Mouse (Mus musculus) R1 (cell line): ENCODE measurements around the gene Gpr142.

Experiments
- DNase-seq: peaks from one replicate; pipeline ENCODE4 v3.0.0-alpha.2; 2018; ENCODE audit warnings: low read depth, low spot score

The Gpr142 gene

DNA sequence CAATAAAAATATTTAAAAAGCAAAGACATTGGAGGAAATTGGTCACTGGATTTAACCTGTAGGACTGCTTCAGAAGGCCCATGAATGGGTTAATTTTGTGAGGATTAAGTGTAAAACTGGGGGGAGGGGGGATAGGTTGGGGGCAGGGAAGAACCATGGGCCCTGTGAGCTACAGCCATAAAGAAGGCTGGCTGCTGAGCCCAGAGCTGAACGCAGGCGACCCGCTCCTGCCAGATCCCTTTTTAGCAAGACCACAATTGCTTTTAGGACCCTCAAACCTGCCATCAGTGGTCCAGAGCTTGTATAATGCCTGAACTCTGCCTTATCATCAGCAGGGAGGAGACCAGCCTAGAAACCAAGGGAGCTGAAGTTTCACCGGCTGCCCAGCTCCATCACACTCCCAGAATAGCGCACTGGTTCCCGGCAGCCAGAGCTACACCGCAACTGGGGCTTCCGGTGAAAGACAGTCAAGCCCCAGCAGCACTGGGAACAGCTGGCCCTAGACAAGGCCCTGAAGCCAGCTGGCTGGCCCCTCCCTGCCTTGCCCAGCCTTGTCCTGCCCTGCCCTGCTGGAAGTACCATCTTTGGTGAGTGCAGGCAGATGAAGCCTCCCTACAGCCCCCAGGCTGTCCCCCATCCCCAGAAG is 45.2 kb downstream of the Gpr142 start:
- DNase-seq, result no peak

DNA sequence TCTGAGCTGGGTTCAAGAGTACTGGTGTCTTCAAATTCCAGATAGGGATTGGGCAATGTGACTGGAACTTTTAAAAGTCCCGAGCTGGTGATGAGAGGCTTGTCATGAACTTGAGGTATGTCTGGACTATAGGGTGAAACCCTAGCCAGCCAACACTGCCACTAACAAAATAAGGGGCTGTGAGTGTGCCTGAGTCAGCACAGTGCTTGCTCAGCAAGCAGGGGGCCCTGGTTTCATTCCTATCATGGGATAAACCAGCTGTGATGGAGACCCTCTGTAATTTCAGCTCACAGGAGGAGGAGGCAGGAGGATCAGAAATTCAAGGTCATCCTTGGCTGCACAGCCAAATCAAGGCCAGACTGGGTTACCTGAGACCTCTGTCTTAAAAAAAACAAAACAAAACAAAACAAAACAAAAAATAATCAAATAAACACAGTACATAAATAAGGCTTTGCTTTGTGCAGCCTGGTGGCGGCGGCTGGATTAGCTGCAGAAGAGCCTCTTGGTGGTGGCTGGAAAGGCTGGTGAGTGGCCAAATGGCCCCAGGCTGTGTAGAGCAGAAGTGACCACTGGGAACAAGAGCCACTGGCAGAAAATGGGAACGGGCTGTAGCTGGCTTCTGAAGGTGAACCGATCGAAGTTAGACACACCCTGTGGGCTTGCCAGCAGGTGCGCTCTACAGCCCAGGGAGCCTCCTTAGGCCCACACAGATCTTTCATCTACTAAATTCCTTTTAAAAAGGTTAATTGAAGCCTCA is 45.9 kb downstream of the Gpr142 start:
- no peak for DNase-seq

DNA sequence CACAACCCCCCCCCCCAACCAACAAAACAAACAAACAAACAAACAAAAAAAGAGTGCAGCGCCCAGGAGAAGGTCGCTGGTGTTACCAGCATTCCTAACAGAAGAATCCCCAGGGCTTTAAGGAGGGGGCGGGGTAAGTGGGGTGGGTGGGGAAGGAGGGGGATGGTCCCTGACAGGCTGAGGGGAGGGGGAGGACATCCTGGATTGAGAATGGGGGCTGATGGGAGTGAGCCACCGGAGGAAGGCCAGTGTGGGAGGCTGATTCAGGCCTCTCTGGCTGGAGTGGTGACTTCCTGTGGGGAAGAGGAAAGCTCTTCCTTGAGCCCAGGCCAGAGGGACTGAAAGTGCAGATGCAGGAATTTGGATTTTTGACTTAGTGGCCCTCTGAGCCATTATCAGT is 47.6 kb downstream of the Gpr142 start:
- peak; percentile 82 for DNase-seq

DNA sequence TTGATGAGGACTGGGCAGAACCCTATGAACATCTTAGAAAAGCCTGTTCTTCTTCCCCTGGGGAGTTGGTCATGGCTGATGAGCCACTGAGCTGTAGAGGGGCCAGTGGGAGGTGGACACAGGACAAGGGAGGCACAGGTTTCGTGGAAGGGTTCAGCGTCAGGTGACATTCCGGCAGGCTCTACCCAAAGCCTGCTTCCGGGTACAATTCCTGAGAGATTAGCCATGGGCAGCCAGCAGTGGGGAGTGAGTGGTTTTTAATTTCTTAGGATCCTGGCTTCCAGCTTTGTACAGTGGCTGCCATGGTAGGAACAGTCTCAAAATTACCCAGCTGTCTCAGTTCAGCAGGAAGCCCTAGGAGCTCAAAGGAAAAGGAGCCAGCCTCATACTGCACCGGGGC is 48.3 kb downstream of the Gpr142 start:
- no peak for DNase-seq

DNA sequence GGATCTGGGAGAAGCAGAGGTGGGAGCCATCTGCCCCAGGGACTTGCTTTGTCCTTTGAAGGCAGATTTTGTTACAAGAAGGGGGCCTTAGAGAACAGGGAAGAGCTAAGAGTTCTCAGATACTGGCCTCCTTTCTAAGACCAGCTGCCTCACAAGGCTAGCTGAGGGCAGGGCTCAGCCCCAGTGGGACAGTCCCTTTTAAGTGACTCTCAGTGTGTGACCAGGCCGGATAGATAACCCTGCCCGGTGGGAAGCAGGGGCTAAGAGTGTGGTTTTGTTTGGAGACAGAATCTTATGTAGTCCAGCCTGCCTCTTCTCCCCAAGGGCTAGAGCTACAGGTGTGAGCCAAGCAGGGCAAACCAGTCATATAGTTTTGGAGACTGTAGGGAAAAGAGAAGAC is 50.8 kb downstream of the Gpr142 start:
- DNase-seq, result no peak

GRCm38 (mm10) chr11:114850066-114850451 is 51.3 kb downstream of the Gpr142 start:
- no peak for DNase-seq

DNA sequence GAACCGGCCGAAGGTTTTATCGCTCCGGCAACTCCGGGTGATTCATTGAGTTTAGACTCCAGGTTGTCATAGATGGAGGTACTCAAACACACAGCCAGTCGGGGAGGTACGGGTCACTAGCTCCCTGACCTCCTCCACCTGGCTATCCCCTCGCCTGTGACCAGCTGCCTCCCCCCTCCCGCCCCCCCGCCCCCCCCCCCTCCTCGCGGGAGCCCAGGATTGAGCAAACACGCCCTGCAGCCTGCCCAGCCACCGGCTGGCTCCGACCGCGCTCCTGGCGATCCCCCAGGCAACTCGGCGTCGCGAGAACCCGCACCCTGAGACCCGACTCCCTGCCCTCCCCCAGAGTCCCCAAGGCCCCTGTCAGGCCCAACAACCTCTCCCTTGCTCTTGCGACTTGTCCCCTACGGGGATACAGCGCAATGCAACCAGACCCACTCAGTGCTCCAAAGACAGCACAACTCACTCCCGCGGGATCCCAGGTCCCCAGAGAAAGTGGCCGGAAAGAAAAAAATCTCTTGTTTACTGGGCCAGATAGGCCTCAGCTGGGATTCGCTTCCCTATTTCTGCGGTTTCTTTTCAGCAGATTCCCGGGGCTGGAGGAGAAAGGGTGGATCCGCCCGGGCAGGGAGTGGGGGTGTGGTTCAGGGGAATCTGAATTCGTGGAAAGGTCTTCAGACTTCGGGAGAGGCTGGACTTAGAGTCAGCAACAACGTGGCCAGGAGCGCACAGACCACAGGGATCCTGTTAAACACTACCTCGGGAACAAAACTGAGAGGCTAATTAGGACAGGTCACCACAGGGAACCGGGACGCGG is 51.9 kb downstream of the Gpr142 start, which contains the start of gene Gprc5c:
Gprc5c (plus strand) TSS at position 701 of the 817 bp plus-strand sequence.
- peak; percentile 75 for DNase-seq

GRCm38 (mm10) chr11:114851269-114851607 is 52.5 kb downstream of the Gpr142 start:
- DNase-seq, result no peak

GRCm38 (mm10) chr11:114851608-114852310 is 53.0 kb downstream of the Gpr142 start:
- peak; percentile 90 for DNase-seq

- DNase-seq, result peak; percentile 88
These were observed 53.8 kb downstream of the Gpr142 start for GRCm38 (mm10) chr11:114852311-114853173.

GRCm38 (mm10) chr11:114853174-114853838 is 54.6 kb downstream of the Gpr142 start:
- DNase-seq, result no peak

DNA sequence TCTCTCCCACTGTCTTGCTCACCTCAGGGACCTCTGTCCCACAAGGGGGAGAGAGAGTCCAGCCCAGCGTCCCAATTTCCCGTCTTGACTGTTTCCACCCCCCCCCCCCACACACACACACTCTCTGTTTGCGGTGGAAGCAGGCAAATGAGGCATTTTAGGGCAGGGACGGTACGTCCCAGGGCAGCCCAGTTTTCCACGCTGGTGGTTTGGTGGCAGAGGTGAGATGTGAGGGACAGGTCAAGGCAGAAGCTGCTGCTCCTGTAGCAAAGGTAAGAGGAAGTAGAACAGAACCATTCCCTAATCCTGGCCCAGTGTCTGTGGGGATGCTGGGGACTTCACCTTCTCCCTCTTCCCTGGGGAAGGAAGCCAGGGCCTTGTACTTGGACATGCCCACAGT is 55.9 kb downstream of the Gpr142 start:
- DNase-seq, result no peak

DNA sequence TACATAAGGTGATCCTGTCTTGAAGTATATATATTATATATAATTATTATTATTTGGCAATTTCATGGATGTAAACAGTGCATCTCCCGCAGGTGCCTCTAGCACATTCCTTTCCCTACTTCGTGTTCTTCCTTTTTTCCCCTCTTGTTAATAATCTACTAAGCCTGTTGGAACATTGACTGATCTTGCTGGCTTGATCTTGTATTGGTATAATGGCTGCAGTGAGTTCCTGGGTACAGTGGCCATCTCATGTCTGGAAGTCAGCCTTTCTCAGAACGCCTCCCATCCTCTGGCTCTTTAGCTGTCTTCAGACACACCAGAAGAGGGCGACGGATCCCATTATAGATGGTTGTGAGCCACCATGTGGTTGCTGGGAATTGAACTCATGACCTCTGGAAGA is 57.4 kb downstream of the Gpr142 start:
- no peak for DNase-seq
